Mouse (Mus musculus) hematopoietic stem cell, adult 5-6 weeks (primary cell): Measurements from ENCODE around the gene Ttc5. TPM values are rescaled to one million over a fixed set of nuclear protein-coding genes. Genes with fewer than 3 reads are reported as not detected.
"Not testable (repeated sequence)": the region's sequence is repeated elsewhere in the genome, so short reads cannot be mapped to it uniquely, and the experiment has no call there.

ENCODE experiments used
- ATAC-seq, 2 experiments: fragments of 125-278 bp in 1 of 2; replicated peaks in 1 of 2; 2 replicates each; pipeline ENCODE4 v1.8.0; 2016 to 2017; ENCODE audit warnings: inconsistent platforms in 2 of 2, mild to moderate bottlenecking in 2 of 2, moderate number of reproducible peaks in 2 of 2, low read depth in 1 of 2, moderate TSS enrichment in 1 of 2; ENCODE audit not compliant: low FRiP score in 2 of 2, poor library complexity in 2 of 2, severe bottlenecking in 2 of 2, insufficient read depth in 1 of 2, low TSS enrichment in 1 of 2
- total RNA-seq: library from RNA; stranded (forward); fragments of 172-1452, 232-1000 nt; gene quantifications from 2 replicates; pipeline ENCODE4 v1.2.3, GENCODE M21; 2017

Gene Ttc5
- 38.0 and 55.2 TPM in 2 replicates for total RNA-seq

- peak; percentile 98 to 99 for ATAC-seq
These were observed at the start of gene Ttc5 for GRCm38 (mm10) chr14:50785251-50785637. Gene Ttc5, minus strand, starts transcription at chr14:50785519.

- ATAC-seq = no peak
These were observed 49.1 kb upstream of the Ttc5 start for GRCm38 (mm10) chr14:50834435-50834834.

- ATAC-seq = peak; percentile 93 to 95
These were observed 48.6 kb upstream of the Ttc5 start for GRCm38 (mm10) chr14:50833964-50834363.

- ATAC-seq = no peak; a peak in 1 of 4 replicates
These were observed 44.6 kb upstream of the Ttc5 start for GRCm38 (mm10) chr14:50829878-50830277.

GRCm38 (mm10) chr14:50826579-50826978 is 41.3 kb upstream of the Ttc5 start:
- ATAC-seq = no peak

- ATAC-seq = peak; percentile 83 to 85
These were observed 38.9 kb upstream of the Ttc5 start for GRCm38 (mm10) chr14:50824219-50824618.

GRCm38 (mm10) chr14:50823240-50823639 is 37.9 kb upstream of the Ttc5 start:
- ATAC-seq = no peak

- ATAC-seq = no peak
These were observed 27.7 kb upstream of the Ttc5 start for GRCm38 (mm10) chr14:50813060-50813459.

GRCm38 (mm10) chr14:50807487-50808072 is 22.3 kb upstream of the Ttc5 start, which contains the start of the genes Ccnb1ip1 and Parp2:
Gene Ccnb1ip1, minus strand, starts transcription at chr14:50807732.
Gene Parp2, plus strand, starts transcription at chr14:50807841.
- ATAC-seq = peak; percentile 97 to 99

GRCm38 (mm10) chr14:50806469-50806868 is 21.1 kb upstream of the Ttc5 start:
- ATAC-seq = not testable (repeated sequence)

GRCm38 (mm10) chr14:50804683-50805082 is 19.4 kb upstream of the Ttc5 start:
- no peak for ATAC-seq

- no peak for ATAC-seq
These were observed 17.7 kb upstream of the Ttc5 start for GRCm38 (mm10) chr14:50802843-50803562.

- no peak for ATAC-seq
These were observed 17.1 kb upstream of the Ttc5 start for GRCm38 (mm10) chr14:50802441-50802840.

GRCm38 (mm10) chr14:50799502-50800259 is 14.4 kb upstream of the Ttc5 start:
- peak; percentile 59 to 75; a peak in 3 of 4 replicates for ATAC-seq

GRCm38 (mm10) chr14:50798512-50798911 is 13.2 kb upstream of the Ttc5 start:
- 0 out of 4 replicates have a peak, but pooled peaks have one; percentile 34 to 44 for ATAC-seq

GRCm38 (mm10) chr14:50796464-50796863 is 11.1 kb upstream of the Ttc5 start:
- ATAC-seq = no peak

GRCm38 (mm10) chr14:50795965-50796364 is 10.6 kb upstream of the Ttc5 start:
- ATAC-seq = no peak
